Mouse (Mus musculus) intestine, embryonic 15.5 days (tissue): ENCODE data around the gene Blcap. TPM values are rescaled to one million over a fixed set of nuclear protein-coding genes. Genes with fewer than 3 reads are reported as not detected.

Source experiments
- ATAC-seq: fragments of 200-750 bp; cut with Nextera tagmentation; 2 replicates; pipeline ENCODE4 v1.8.0; 2017; ENCODE audit warnings: moderate TSS enrichment, moderate library complexity
- H3K27ac ChIP-seq: fragments of 300-500 bp; sonication (generic); 2 replicates; pipeline ENCODE4 v1.5.1; 2015; ENCODE audit warnings: mild to moderate bottlenecking, inconsistent platforms
- H3K27me3 ChIP-seq: fragments of 300-500 bp; sonication (generic); replicated peaks from 2 replicates; pipeline ENCODE4 v1.6.1; 2015; ENCODE audit warnings: inconsistent platforms
- H3K36me3 ChIP-seq: fragments of 300-500 bp; sonication (generic); 2 replicates; pipeline ENCODE4 v1.6.1; 2015; ENCODE audit warnings: inconsistent platforms
- H3K4me1 ChIP-seq: fragments of 300-500 bp; sonication (generic); replicated peaks from 2 replicates; pipeline ENCODE4 v1.6.1; 2015; ENCODE audit warnings: inconsistent platforms
- H3K4me2 ChIP-seq: fragments of 300-500 bp; sonication (generic); replicated peaks from 2 replicates; pipeline ENCODE4 v1.6.1; 2015; ENCODE audit warnings: mild to moderate bottlenecking, inconsistent platforms
- H3K4me3 ChIP-seq: fragments of 300-500 bp; sonication (generic); replicated peaks from 2 replicates; pipeline ENCODE4 v1.5.1; 2015; ENCODE audit warnings: inconsistent platforms
- H3K9ac ChIP-seq: fragments of 300-500 bp; sonication (generic); 2 replicates; pipeline ENCODE4 v1.6.1; 2015; ENCODE audit warnings: inconsistent platforms
- H3K9me3 ChIP-seq: fragments of 300-500 bp; sonication (generic); 2 replicates; pipeline ENCODE4 v1.6.1; 2016; ENCODE audit warnings: inconsistent platforms
- WGBS: fragments of 180-500 bp; shearing (Covaris S2); methylation state at CpG from one replicate; pipeline ENCODE4 v1.1.7; 2015; 5-methylcytosine and 5-hydroxymethylcytosine counted together
- polyA plus RNA-seq: library from polyadenylated mRNA; unstranded; fragments of >200 nt; fragmentation: Nextera tagmentation; extraction: Ambion mirVana; gene quantifications from 2 replicates; pipeline ENCODE4 v1.2.1, GENCODE M21; 2015

Blcap gene
- polyA plus RNA-seq, 1 experiment from 2014 or later = 39.2 TPM

- Histone ChIP-seq H3K27ac (no peak overlapping the region), H3K4me3 (no peak overlapping the region), H3K9ac (no peak overlapping the region), H3K4me1 (no peaks in the 10 kb centered on the region; the same call in 1 of the 2 replicates), H3K9me3 (no peaks in the 10 kb centered on the region), H3K36me3 (no peaks in the 10 kb centered on the region), H3K27me3 (no peaks in the 10 kb centered on the region), H3K4me2 (no peak overlapping the region)
- 0 out of 2 replicates have a peak, but pooled peaks have one; percentile 40 for ATAC-seq
- WGBS = 65% methylated on average over 5 of the region's 5 CpGs
Measured at GRCm38 (mm10) chr2:157509182-157509581, 61.9 kb downstream of the Blcap start.

- Histone ChIP-seq H3K27me3 (no peaks in the 10 kb centered on the region), H3K27ac (no peak overlapping the region), H3K4me3 (no peak overlapping the region), H3K36me3 (no peaks in the 10 kb centered on the region), H3K9me3 (no peaks in the 10 kb centered on the region), H3K4me1 (no peaks in the 10 kb centered on the region; the same call in 1 of the 2 replicates), H3K4me2 (peak overlapping the region; percentile 14; the same call in 1 of the 2 replicates), H3K9ac (no peak overlapping the region)
- ATAC-seq = no peak
- 29% methylated on average over 14 of the region's 14 CpGs for WGBS
Measured at GRCm38 (mm10) chr2:157506779-157507178, 64.3 kb downstream of the Blcap start.

Other genes with a start within 250 kb of the Blcap start
- gene Ghrh, start 223.8 kb downstream of the Blcap start, polyA plus RNA-seq = 0.64 and 1.00 TPM in 2 replicates
- 68.4 and 73.7 TPM in 2 replicates for gene Manbal, start 203.7 kb downstream of the Blcap start, polyA plus RNA-seq
- gene Src, start 152.8 kb downstream of the Blcap start, polyA plus RNA-seq = 18.1 and 19.4 TPM in 2 replicates
- gene Nnat, start 11.2 kb downstream of the Blcap start, polyA plus RNA-seq = 428 and 457 TPM in 2 replicates
- gene Ctnnbl1, start 166.1 kb upstream of the Blcap start, polyA plus RNA-seq = 43.6 and 47.4 TPM in 2 replicates